Mouse (Mus musculus): Measurements from ENCODE around the gene Pgam2.
"Not testable (repeated sequence)": the region's sequence is repeated elsewhere in the genome, so short reads cannot be mapped to it uniquely, and the experiment has no call there.

Pgam2 gene

GRCm38 (mm10) chr11:5803551-5803981 lies at the start of gene Pgam2:
Pgam2 (minus strand) TSS chr11:5803733.
- DNase-seq (ENCODE audit: extremely low read depth, low read depth, low spot score), result no peak

- DNase-seq (ENCODE audit: extremely low read depth, low read depth, low spot score), result no peak
Observed at GRCm38 (mm10) chr11:5852314-5852713, 48.8 kb upstream of the Pgam2 start.

GRCm38 (mm10) chr11:5851021-5851736 lies 47.6 kb upstream of the Pgam2 start:
- no peak for DNase-seq (ENCODE audit: extremely low read depth, low read depth, low spot score)

- DNase-seq (ENCODE audit: extremely low read depth, low read depth, low spot score), result no peak
Observed at GRCm38 (mm10) chr11:5850452-5850851, 46.9 kb upstream of the Pgam2 start.

DNA sequence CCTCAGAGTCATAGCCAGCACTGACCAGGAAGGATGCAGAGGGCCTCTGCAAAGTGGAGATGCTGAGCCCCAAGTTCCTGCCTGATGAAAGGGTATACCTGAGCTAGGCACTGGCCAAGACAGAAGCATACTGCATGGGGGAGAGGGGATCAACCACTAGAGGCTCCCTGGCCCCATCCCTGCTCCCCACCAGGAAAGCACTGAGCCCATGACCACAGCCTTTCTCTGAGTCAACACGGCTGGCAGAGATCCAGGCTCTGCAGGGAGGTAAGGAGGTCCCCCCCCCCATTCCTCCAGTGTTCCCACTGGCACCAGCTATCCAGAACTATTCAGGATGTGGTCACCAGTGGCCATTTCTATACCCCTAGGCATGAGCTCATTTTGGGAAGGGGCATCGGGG lies 45.8 kb upstream of the Pgam2 start:
- DNase-seq (ENCODE audit: extremely low read depth, low read depth, low spot score), result no peak

DNA sequence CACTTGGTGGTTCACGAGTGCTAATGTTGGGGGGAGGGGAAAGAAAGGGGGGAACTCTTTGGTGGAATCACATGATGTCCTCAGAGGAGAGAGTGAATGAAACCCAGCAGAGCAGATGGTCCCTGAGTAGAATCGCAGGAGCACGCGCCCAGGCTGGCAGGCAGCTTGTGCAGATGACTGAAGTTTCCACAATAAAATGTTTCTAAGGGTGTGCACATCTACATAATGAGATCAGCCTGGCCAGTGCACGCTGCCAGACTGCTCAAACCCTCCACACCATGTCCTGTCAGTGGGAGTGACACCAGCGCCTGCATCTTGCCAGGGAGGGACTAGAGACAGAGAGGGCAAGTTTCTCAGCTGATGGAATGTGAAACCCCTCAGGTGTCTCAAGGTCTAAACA lies 45.2 kb upstream of the Pgam2 start:
- DNase-seq (ENCODE audit: extremely low read depth, low read depth, low spot score), result peak; percentile 28

DNA sequence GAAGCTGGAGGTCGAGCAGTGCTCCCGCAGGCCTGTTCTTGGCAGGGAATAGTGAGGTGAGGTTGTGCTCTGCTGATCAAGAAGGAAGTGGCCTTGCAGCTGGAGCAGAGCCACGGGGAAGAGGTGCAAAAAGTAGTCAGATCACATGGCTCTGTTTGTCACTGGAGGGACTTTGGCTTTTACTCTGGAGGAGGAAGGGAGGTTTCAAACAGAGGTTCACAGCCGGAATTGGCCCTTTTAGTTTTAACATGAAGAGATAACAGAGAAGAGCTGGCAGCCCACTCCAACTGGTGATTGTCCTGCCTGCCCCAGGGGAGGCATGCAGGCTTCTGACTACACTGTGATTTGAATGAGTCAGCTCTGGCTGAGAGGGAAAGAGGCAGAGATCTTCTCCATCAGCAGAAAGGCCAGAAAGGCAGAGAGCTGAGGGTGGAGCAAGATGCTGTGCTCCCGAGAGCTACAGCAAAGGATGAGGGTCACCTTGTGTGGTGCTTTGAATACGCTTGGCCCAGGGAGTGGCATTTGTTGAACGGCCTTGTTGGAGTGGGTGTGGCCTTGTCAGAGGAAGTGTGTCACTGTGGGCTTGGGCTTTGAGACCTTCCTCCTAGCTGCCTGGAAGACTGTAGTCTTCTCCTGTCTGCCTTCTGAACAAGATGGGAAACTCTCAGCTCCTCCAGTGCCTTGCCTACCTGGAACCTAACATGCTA lies 43.3 kb upstream of the Pgam2 start:
- peak; percentile 37 for DNase-seq (ENCODE audit: extremely low read depth, low read depth, low spot score)

GRCm38 (mm10) chr11:5843131-5843530 lies 39.6 kb upstream of the Pgam2 start:
- DNase-seq (ENCODE audit: extremely low read depth, low read depth, low spot score), result no peak

GRCm38 (mm10) chr11:5841751-5842150 lies 38.2 kb upstream of the Pgam2 start:
- DNase-seq (ENCODE audit: extremely low read depth, low read depth, low spot score), result peak; percentile 56

GRCm38 (mm10) chr11:5840346-5840745 lies 36.8 kb upstream of the Pgam2 start:
- DNase-seq (ENCODE audit: extremely low read depth, low read depth, low spot score), result no peak

- peak; percentile 37 for DNase-seq (ENCODE audit: extremely low read depth, low read depth, low spot score)
Observed at GRCm38 (mm10) chr11:5837251-5838246, 34.0 kb upstream of the Pgam2 start, which contains the start of gene Polm. Polm (minus strand) TSS chr11:5838016.

GRCm38 (mm10) chr11:5836126-5836525 lies 32.6 kb upstream of the Pgam2 start:
- DNase-seq (ENCODE audit: extremely low read depth, low read depth, low spot score), result no peak

DNA sequence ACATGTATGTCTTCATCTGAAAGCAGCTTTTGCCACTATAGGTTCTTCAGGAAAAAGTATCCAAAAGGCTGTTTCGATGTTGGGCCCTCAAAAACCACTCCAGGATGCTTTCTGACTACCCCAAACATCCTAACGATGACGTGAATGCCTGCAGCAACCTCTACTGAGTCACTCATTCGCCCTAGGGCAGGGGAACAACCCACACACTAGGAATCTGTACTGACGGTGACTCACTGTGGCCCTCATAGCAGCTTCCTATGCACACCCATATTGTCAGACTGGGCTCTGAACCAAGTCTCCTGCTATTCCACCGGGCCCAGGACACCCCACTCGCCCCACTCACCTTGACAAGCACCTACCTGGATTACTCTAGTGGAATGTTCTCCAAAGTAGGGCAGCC lies 31.5 kb upstream of the Pgam2 start:
- DNase-seq (ENCODE audit: extremely low read depth, low read depth, low spot score), result no peak

DNA sequence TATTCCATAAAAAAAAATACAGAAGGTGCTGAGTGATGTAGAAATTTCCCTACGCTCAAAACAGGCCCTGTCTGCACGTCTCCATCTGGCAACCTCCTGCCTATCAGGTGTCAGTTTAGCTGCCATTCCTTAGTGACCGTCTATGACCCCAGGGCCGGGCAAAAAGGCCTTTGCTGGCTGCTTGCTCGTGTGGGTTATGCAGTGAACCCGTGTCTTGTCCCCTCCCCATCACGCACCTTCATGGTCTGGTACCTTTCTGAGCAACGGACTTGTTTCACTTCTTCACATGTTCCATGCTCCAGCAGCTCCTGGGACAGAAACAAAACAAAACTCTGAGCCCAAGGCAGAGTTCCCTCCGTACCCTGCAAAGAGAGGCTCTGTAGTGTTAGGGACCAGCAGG lies 31.0 kb upstream of the Pgam2 start:
- no peak for DNase-seq (ENCODE audit: extremely low read depth, low read depth, low spot score)

DNA sequence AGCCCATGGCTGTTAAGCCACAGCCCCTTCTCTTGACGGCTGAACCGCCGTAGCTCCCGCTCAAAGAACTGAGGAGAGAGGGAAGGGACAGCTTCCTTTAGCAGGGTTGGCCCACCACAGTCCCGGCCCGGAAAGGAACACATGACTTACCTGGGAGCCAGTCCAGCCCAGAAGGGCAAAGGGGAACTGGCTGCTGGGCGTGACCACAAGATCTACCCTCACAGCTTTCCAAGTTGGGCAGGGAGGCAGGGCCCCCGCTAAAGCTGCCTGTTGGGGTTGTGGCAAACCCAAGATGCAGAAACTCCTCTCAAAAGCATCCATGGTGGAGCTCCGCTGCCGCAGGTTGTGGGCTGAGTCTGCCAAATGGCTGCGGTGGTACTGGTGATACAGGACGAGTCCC lies 25.8 kb upstream of the Pgam2 start:
- no peak for DNase-seq (ENCODE audit: extremely low read depth, low read depth, low spot score)

GRCm38 (mm10) chr11:5828509-5829191 lies 25.1 kb upstream of the Pgam2 start:
- DNase-seq (ENCODE audit: extremely low read depth, low read depth, low spot score), result no peak

GRCm38 (mm10) chr11:5827931-5828330 lies 24.4 kb upstream of the Pgam2 start:
- DNase-seq (ENCODE audit: extremely low read depth, low read depth, low spot score), result no peak

GRCm38 (mm10) chr11:5825432-5825831 lies 21.9 kb upstream of the Pgam2 start:
- DNase-seq (ENCODE audit: extremely low read depth, low read depth, low spot score), result no peak

DNA sequence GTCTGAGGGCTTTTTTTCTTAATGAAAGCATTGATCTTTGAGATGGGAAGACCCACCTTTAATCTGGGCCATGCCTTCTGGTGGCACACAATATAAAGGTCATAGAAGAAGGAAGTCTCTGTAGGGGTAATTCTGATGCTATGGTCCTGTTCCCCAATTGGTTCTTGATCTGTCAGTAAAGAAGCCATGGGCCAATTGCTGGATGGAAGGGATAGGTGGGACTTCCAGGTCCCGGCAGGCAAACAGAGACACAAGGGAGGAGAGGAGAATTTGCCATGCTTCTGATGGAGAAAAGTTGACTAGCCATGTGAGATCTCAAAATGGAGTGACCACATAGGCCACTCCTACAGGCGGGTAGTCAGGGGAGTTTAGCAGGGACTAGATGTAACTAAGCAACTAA lies 15.7 kb upstream of the Pgam2 start:
- DNase-seq (ENCODE audit: extremely low read depth, low read depth, low spot score), result no peak

DNA sequence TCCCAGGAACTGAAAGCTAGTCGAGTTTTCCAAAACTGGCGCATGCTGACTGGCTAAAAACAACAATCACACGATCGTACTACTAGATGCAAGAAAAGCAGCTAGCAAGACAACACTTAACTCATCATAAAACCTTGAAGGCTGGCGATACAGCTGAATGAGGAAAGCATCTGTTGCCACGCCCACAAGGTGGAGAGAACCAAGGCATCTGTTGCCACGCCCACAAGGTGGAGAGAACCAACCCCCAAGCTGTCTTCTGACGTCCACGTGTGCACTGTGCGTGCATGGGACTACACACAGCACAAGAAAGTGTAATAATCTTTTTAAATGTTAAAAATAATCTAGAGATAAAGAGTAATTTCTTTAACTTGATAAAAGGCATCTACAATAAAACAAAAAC lies 9.8 kb upstream of the Pgam2 start:
- DNase-seq (ENCODE audit: extremely low read depth, low read depth, low spot score), result no peak

DNA sequence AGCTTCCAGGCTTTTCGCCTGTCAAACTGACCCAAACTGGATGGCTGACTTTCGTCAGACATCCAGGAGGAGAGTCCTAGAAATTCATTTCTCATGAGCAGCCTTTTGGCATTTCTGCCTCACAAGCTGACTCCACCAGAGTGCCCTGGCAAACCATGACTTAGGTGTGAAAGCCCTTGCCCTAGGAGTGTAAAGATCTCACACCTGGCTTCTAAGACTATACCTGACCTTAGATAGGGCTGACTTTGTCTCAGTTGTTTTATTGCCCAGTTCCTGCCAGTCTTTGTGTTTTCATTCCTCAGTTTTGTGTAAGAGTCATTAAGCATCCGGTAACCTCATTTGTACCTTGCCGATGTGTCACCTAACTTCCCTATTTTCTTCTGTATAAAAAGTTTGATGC lies 6.0 kb upstream of the Pgam2 start:
- not testable (repeated sequence) for DNase-seq (ENCODE audit: extremely low read depth, low read depth, low spot score)
